Mouse (Mus musculus) testis, postnatal 14 days (tissue): ENCODE data around the gene Umad1.
"Not testable (repeated sequence)": the region's sequence is repeated elsewhere in the genome, so short reads cannot be mapped to it uniquely, and the experiment has no call there.

Source experiments
- DNase-seq: peaks from one replicate; pipeline ENCODE4 v3.0.0; 2021; ENCODE audit warnings: low spot score

Umad1 gene

GRCm38 (mm10) chr6:8316201-8316600 lies 57.1 kb downstream of the Umad1 start:
- DNase-seq, result no peak

GRCm38 (mm10) chr6:8319591-8319990 lies 60.5 kb downstream of the Umad1 start:
- DNase-seq, result no peak

- not testable (repeated sequence) for DNase-seq
Observed at GRCm38 (mm10) chr6:8331496-8331895, 72.4 kb downstream of the Umad1 start.

GRCm38 (mm10) chr6:8333380-8333779 lies 74.3 kb downstream of the Umad1 start:
- DNase-seq, result no peak

GRCm38 (mm10) chr6:8336487-8337390 lies 77.7 kb downstream of the Umad1 start:
- no peak for DNase-seq

GRCm38 (mm10) chr6:8339453-8339852 lies 80.4 kb downstream of the Umad1 start:
- DNase-seq, result no peak

GRCm38 (mm10) chr6:8343271-8343670 lies 84.2 kb downstream of the Umad1 start:
- DNase-seq, result no peak

GRCm38 (mm10) chr6:8345219-8345856 lies 86.2 kb downstream of the Umad1 start:
- no peak for DNase-seq

GRCm38 (mm10) chr6:8347154-8347553 lies 88.1 kb downstream of the Umad1 start:
- DNase-seq, result no peak

- DNase-seq, result no peak
Observed at GRCm38 (mm10) chr6:8348344-8348743, 89.3 kb downstream of the Umad1 start.

GRCm38 (mm10) chr6:8349060-8349670 lies 90.1 kb downstream of the Umad1 start:
- no peak for DNase-seq

GRCm38 (mm10) chr6:8351507-8351906 lies 92.4 kb downstream of the Umad1 start:
- DNase-seq, result no peak

- no peak for DNase-seq
Observed at GRCm38 (mm10) chr6:8352533-8353168, 93.6 kb downstream of the Umad1 start.

- no peak for DNase-seq
Observed at GRCm38 (mm10) chr6:8353461-8353860, 94.4 kb downstream of the Umad1 start.

GRCm38 (mm10) chr6:8354846-8355245 lies 95.8 kb downstream of the Umad1 start:
- DNase-seq, result no peak

GRCm38 (mm10) chr6:8358232-8358631 lies 99.1 kb downstream of the Umad1 start:
- DNase-seq, result no peak

- no peak for DNase-seq
Observed at GRCm38 (mm10) chr6:8358782-8359181, 99.7 kb downstream of the Umad1 start.

- no peak for DNase-seq
Observed at GRCm38 (mm10) chr6:8360805-8361204, 101.7 kb downstream of the Umad1 start.

- no peak for DNase-seq
Observed at GRCm38 (mm10) chr6:8364033-8364756, 105.1 kb downstream of the Umad1 start.

GRCm38 (mm10) chr6:8364757-8365150 lies 105.7 kb downstream of the Umad1 start:
- DNase-seq, result no peak

GRCm38 (mm10) chr6:8367675-8368074 lies 108.6 kb downstream of the Umad1 start:
- no peak for DNase-seq
